Mouse (Mus musculus): ENCODE measurements around the gene Ksr1. TPM values are rescaled to one million over a fixed set of nuclear protein-coding genes. Genes with fewer than 3 reads are reported as not detected.

Gene Ksr1
- polyA plus RNA-seq, 1 experiment from 2014 or later, result 0.81 TPM

GRCm38 (mm10) chr11:78971746-78972145 is 174.5 kb downstream of the Ksr1 start:
- Histone ChIP-seq H3K4me1 (ENCODE audit: insufficient read depth) (peaks cover 10% of the 10 kb centered on the region; the same call in 1 of the 2 replicates), H3K27me3 (ENCODE audit: insufficient read depth, low read length) (no peaks in the 10 kb centered on the region), H3K27ac (ENCODE audit: low read depth) (no peak overlapping the region), H3K4me2 (ENCODE audit: low read depth, low read length) (no peak overlapping the region), H3K9ac (replicated peaks) (no peak overlapping the region), H3K36me3 (replicated peaks; ENCODE audit: insufficient read depth, low read length) (peaks cover 99% of the 10 kb centered on the region), H3K9me3 (ENCODE audit: low read length) (no peaks in the 10 kb centered on the region), H3K4me3 (ENCODE audit: low read depth, low read length) (no peak overlapping the region)
- WGBS (ENCODE audit: insufficient replicate concordance), result 82% methylated on average over 3 of the region's 3 CpGs
- DNase-seq (no peak), ATAC-seq (no peak)
- TF ChIP-seq EP300 (IDR thresholded peaks at IDR 0.05; ENCODE audit: low read depth), result no peak
- no peak for TF ChIP-seq CTCF (IDR thresholded peaks at IDR 0.05; ENCODE audit: low read depth)

- Histone ChIP-seq H3K4me3 (ENCODE audit: low read depth, low read length) (no peak overlapping the region), H3K4me1 (ENCODE audit: insufficient read depth) (peaks cover 10% of the 10 kb centered on the region; the same call in 1 of the 2 replicates), H3K9ac (replicated peaks) (no peak overlapping the region), H3K4me2 (ENCODE audit: low read depth, low read length) (no peak overlapping the region), H3K27me3 (ENCODE audit: insufficient read depth, low read length) (no peaks in the 10 kb centered on the region), H3K9me3 (ENCODE audit: low read length) (no peaks in the 10 kb centered on the region), H3K27ac (ENCODE audit: low read depth) (no peak overlapping the region), H3K36me3 (replicated peaks; ENCODE audit: insufficient read depth, low read length) (peaks cover 99% of the 10 kb centered on the region)
- no peak for TF ChIP-seq EP300 (IDR thresholded peaks at IDR 0.05; ENCODE audit: low read depth)
- TF ChIP-seq CTCF (IDR thresholded peaks at IDR 0.05; ENCODE audit: low read depth), result no peak
- ATAC-seq, result no peak
- DNase-seq, result no peak
- WGBS (ENCODE audit: insufficient replicate concordance), result 80% methylated on average over 8 of the region's 8 CpGs
These were observed 175.1 kb downstream of the Ksr1 start for GRCm38 (mm10) chr11:78971096-78971495.

GRCm38 (mm10) chr11:78968121-78968520 is 178.1 kb downstream of the Ksr1 start:
- Histone ChIP-seq H3K4me1 (ENCODE audit: insufficient read depth) (no peaks in the 10 kb centered on the region), H3K27ac (ENCODE audit: low read depth) (no peak overlapping the region), H3K36me3 (replicated peaks; ENCODE audit: insufficient read depth, low read length) (peaks cover 98% of the 10 kb centered on the region), H3K9ac (replicated peaks) (no peak overlapping the region), H3K4me2 (ENCODE audit: low read depth, low read length) (no peak overlapping the region), H3K9me3 (ENCODE audit: low read length) (no peaks in the 10 kb centered on the region), H3K27me3 (ENCODE audit: insufficient read depth, low read length) (no peaks in the 10 kb centered on the region), H3K4me3 (ENCODE audit: low read depth, low read length) (no peak overlapping the region)
- WGBS (ENCODE audit: insufficient replicate concordance), result 80% methylated on average over 4 of the region's 4 CpGs
- DNase-seq (no peak), ATAC-seq (no peak)
- no peak for TF ChIP-seq CTCF (IDR thresholded peaks at IDR 0.05; ENCODE audit: low read depth)
- no peak for TF ChIP-seq EP300 (IDR thresholded peaks at IDR 0.05; ENCODE audit: low read depth)

- 20% methylated on average over 4 of the region's 4 CpGs for WGBS (ENCODE audit: insufficient replicate concordance)
- H3K27me3 ChIP-seq (ENCODE audit: insufficient read depth, low read length), result no peaks in the 10 kb centered on the region
- ATAC-seq (peak; percentile 65), DNase-seq (peak; percentile 64)
- no peak for TF ChIP-seq EP300 (IDR thresholded peaks at IDR 0.05; ENCODE audit: low read depth)
- TF ChIP-seq CTCF (IDR thresholded peaks at IDR 0.05; ENCODE audit: low read depth), result peak; percentile 86
- H3K36me3 ChIP-seq (replicated peaks; ENCODE audit: insufficient read depth, low read length), result peaks cover 98% of the 10 kb centered on the region
- H3K27ac ChIP-seq (ENCODE audit: low read depth), result no peak overlapping the region
- no peak overlapping the region for H3K4me2 ChIP-seq (ENCODE audit: low read depth, low read length)
- no peaks in the 10 kb centered on the region for H3K9me3 ChIP-seq (ENCODE audit: low read length)
- H3K4me1 ChIP-seq (ENCODE audit: insufficient read depth), result no peaks in the 10 kb centered on the region
- H3K9ac ChIP-seq (replicated peaks), result no peak overlapping the region
- H3K4me3 ChIP-seq (ENCODE audit: low read depth, low read length), result no peak overlapping the region
These were observed 178.8 kb downstream of the Ksr1 start for GRCm38 (mm10) chr11:78967371-78967770.

Other genes with a start within 250 kb of the Ksr1 start
- gene Nos2, start 225.6 kb downstream of the Ksr1 start, polyA plus RNA-seq (2015; fragmentation: Nextera tagmentation; extraction: Ambion mirVana), result not detected in 2 replicates
- 361 and 373 TPM in 2 replicates for gene Lgals9, start 161.5 kb downstream of the Ksr1 start, polyA plus RNA-seq (2015; fragmentation: Nextera tagmentation; extraction: Ambion mirVana)
- gene Wsb1, start 108.3 kb upstream of the Ksr1 start, polyA plus RNA-seq (2015; fragmentation: Nextera tagmentation; extraction: Ambion mirVana), result 23.3 and 26.3 TPM in 2 replicates
- not detected in 2 replicates for gene Gm9964, start 150.5 kb upstream of the Ksr1 start, polyA plus RNA-seq (2015; fragmentation: Nextera tagmentation; extraction: Ambion mirVana)
- 2.7 and 2.8 TPM in 2 replicates for gene Nf1, start 193.3 kb upstream of the Ksr1 start, polyA plus RNA-seq (2015; fragmentation: Nextera tagmentation; extraction: Ambion mirVana)

Measured in liver, postnatal 0 days (tissue).